Mouse (Mus musculus) intestine, embryonic 14.5 days (tissue): ENCODE measurements around the gene Frmd8. TPM values are rescaled to one million over a fixed set of nuclear protein-coding genes. Genes with fewer than 3 reads are reported as not detected.

ENCODE experiments used
- ATAC-seq: fragments of 200-750 bp; cut with Nextera tagmentation; replicated peaks from 2 replicates; pipeline ENCODE4 v1.8.0; 2017; ENCODE audit warnings: low read depth, moderate number of reproducible peaks, moderate TSS enrichment, moderate library complexity; ENCODE audit not compliant: low FRiP score, low TSS enrichment
- DNase-seq: peaks from one replicate; pipeline ENCODE4 v3.0.0-alpha.2; 2018; ENCODE audit warnings: low spot score
- H3K27ac ChIP-seq: fragments of 300-500 bp; sonication (generic); 2 replicates; pipeline ENCODE4 v1.5.1; 2014; ENCODE audit warnings: low read depth, mild to moderate bottlenecking, control low read depth
- H3K27me3 ChIP-seq: fragments of 300-500 bp; sonication (generic); replicated peaks from 2 replicates; pipeline ENCODE4 v1.6.1; 2014; ENCODE audit warnings: low read length, control low read depth; ENCODE audit not compliant: control insufficient read depth, insufficient read depth
- H3K36me3 ChIP-seq: fragments of 300-500 bp; sonication (generic); 2 replicates; pipeline ENCODE4 v1.6.1; 2014; ENCODE audit warnings: low read length, control low read depth; ENCODE audit not compliant: control insufficient read depth, insufficient read depth
- H3K4me1 ChIP-seq: fragments of 300-500 bp; sonication (generic); replicated peaks from 2 replicates; pipeline ENCODE4 v1.6.1; 2014; ENCODE audit warnings: low read length, control low read depth, mixed read lengths; ENCODE audit not compliant: control insufficient read depth, insufficient read depth
- H3K4me2 ChIP-seq: fragments of 300-500 bp; sonication (generic); 2 replicates; pipeline ENCODE4 v1.6.1; 2014; ENCODE audit warnings: low read length
- H3K4me3 ChIP-seq: fragments of 300-500 bp; sonication (generic); 2 replicates; pipeline ENCODE4 v1.5.1; 2014; ENCODE audit warnings: low read depth, low read length, control low read depth, mixed read lengths
- H3K9ac ChIP-seq: fragments of 300-500 bp; sonication (generic); 2 replicates; pipeline ENCODE4 v1.6.1; 2014; ENCODE audit warnings: mild to moderate bottlenecking, low read length
- H3K9me3 ChIP-seq: fragments of 300-500 bp; sonication (generic); 2 replicates; pipeline ENCODE4 v1.6.1; 2016; ENCODE audit warnings: low read length, control low read depth; ENCODE audit not compliant: control insufficient read depth
- whole genome bisulfite sequencing: fragments of 180-500 bp; shearing (Covaris S2); extraction: QIAGEN DNeasy Blood & Tissue Kit; methylation state at CpG from one replicate; pipeline ENCODE4 v1.1.7; 2014; 5-methylcytosine and 5-hydroxymethylcytosine counted together
- polyA plus RNA-seq: library from polyadenylated mRNA; unstranded; fragments of >200 nt; fragmentation: Nextera tagmentation; extraction: Ambion mirVana; gene quantifications from 2 replicates; pipeline ENCODE4 v1.2.1, GENCODE M21; 2014

Gene Frmd8
- polyA plus RNA-seq, 1 experiment from 2014 or later = 18.9 TPM

GRCm38 (mm10) chr19:5878362-5878722, 3.3 kb upstream of the Frmd8 start:
- Histone ChIP-seq H3K9ac (no peak overlapping the region), H3K4me2 (no peak overlapping the region), H3K4me1 (peaks cover 17% of the 10 kb centered on the region), H3K36me3 (no peaks in the 10 kb centered on the region), H3K4me3 (no peak overlapping the region), H3K27me3 (no peaks in the 10 kb centered on the region), H3K27ac (no peak overlapping the region), H3K9me3 (no peaks in the 10 kb centered on the region)
- DNase-seq = no peak
- WGBS = 64% methylated on average over 7 of the region's 7 CpGs
- ATAC-seq = no peak

GRCm38 (mm10) chr19:5877618-5878361, 2.7 kb upstream of the Frmd8 start, which contains the start of gene Slc25a45:
Gene Slc25a45, plus strand, starts transcription at chr19:5877808.
- Histone ChIP-seq H3K36me3 (no peaks in the 10 kb centered on the region; the same call in 1 of the 2 replicates), H3K27ac (peak within 1 kb of the TSS; percentile 67), H3K4me2 (peak within 1 kb of the TSS; percentile 2; the same call in 1 of the 2 replicates), H3K27me3 (no peaks in the 10 kb centered on the region), H3K4me1 (peaks cover 17% of the 10 kb centered on the region), H3K9me3 (no peaks in the 10 kb centered on the region), H3K9ac (no peak within 1 kb of the TSS), H3K4me3 (no peak within 1 kb of the TSS)
- DNase-seq (peak; percentile 81), ATAC-seq (peak; percentile 67)
- WGBS = 45% methylated on average over 15 of the region's 15 CpGs

DNA sequence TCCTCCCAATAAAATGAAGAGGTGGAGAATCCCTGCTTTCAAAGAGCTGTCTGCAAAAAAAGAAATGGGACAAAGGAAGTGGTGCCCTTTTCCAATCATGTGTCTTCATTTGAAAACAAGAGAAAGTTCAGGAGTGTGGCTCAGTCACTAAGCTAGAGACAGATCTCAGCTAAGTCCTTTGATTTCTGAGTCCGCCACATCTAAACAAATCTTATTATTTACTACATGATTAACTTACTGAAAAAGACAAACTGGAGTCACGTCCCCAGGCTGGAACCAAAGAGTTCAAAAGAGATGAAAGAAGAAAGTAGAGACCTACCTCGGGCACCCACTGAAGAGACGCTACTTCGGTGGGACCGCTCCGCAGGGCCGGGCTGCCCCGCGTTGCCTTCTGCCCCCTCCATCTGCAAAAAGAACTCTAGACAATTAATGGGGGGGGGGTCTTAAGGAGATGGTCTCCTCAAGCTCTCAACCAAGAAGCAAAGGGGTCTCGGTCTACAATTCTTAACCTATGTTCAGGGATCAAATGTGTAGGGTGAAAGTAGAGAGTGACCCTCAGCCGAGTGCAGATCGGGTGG, 594 bp downstream of the Frmd8 start:
- Histone ChIP-seq H3K4me1 (peaks cover 30% of the 10 kb centered on the region), H3K9me3 (no peaks in the 10 kb centered on the region), H3K36me3 (peaks cover 9% of the 10 kb centered on the region), H3K9ac (peak overlapping the region; percentile 72), H3K4me3 (peak overlapping the region; percentile 83), H3K27me3 (no peaks in the 10 kb centered on the region), H3K4me2 (peak overlapping the region; percentile 88), H3K27ac (no peak overlapping the region)
- WGBS = 9% methylated on average over 13 of the region's 13 CpGs
- DNase-seq (no peak), ATAC-seq (no peak)

DNA sequence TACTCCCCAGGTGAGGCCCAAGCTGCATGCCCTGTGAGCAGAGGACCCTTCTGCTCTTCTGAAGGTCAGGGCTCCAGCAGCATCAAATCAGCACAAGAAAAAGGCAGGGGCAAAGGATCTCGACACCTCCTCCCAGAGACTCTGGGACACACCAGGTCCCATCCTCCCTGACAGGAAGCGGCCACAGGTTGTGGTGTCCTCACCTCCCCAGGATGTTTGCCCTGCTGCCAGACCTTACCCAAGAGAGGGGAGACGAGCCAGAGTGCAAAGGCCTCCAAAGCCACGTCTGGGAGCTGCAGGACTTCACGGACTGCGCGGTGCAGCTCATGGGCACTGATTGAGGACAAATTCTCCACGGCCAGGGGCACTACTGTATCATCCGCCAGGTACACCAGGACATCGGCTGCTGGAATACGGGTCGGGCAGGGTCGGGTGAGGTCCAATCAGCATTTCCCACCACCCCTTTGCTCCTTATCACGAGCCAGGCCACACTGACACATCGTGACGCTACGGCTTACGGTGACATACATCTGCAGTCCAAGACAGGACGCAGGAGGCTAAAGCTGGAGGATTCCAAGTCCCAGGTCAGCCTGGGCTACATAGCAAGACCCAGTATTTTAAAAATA, 2.0 kb downstream of the Frmd8 start:
- H3K9me3 ChIP-seq = no peaks in the 10 kb centered on the region
- H3K36me3 ChIP-seq = peaks cover 22% of the 10 kb centered on the region
- WGBS = 85% methylated on average over 19 of the region's 19 CpGs
- no peak for DNase-seq
- no peaks in the 10 kb centered on the region for H3K27me3 ChIP-seq
- ATAC-seq = no peak
- no peak overlapping the region for H3K9ac ChIP-seq
- no peak overlapping the region for H3K4me2 ChIP-seq
- peaks cover 30% of the 10 kb centered on the region for H3K4me1 ChIP-seq
- H3K27ac ChIP-seq = no peak overlapping the region
- H3K4me3 ChIP-seq = no peak overlapping the region

DNA sequence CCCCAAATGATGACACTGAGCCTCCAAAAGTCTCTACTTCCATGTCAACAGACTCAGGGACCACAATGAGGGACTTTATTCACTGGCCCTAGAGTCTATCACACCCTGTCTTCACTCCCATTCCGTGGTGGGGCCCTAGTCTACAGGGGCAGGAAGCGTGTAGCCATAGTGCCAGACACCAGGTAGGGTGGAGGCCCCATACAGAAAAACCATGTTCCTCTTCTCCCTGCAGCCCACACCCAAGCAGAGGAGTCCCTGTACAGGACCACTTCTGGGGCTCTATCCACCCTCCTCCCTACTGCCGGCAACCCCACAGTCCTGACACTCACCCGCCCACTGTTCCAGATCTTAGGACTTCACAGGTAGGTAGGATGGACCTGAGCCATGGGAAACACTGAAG, 2.5 kb downstream of the Frmd8 start:
- Histone ChIP-seq H3K4me2 (no peak overlapping the region), H3K4me1 (peaks cover 30% of the 10 kb centered on the region), H3K4me3 (no peak overlapping the region), H3K9ac (no peak overlapping the region), H3K27ac (no peak overlapping the region), H3K9me3 (no peaks in the 10 kb centered on the region), H3K36me3 (peaks cover 27% of the 10 kb centered on the region), H3K27me3 (no peaks in the 10 kb centered on the region)
- 89% methylated on average over 4 of the region's 4 CpGs for WGBS
- no peak for DNase-seq
- ATAC-seq = no peak

DNA sequence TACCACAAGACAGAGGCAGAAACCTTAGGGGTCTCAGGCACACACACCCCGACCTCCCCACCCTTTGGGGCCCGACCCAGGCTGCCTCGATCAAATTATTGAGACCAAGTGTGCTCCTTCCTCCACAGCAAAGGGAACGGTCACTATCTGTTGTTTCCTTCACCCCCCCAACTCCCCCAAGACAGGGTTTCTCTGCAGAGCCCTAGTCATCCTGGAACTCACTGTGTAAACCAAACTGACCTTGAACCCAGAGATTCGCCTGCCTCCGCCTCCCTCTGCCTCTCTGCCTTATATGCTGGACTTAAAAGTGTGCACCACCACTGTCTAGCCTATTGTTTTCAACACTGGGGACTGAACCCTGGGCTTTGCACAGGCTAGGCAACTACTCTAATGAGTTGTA, 3.4 kb downstream of the Frmd8 start:
- Histone ChIP-seq H3K27ac (peak overlapping the region; percentile 67), H3K4me3 (no peak overlapping the region), H3K4me1 (peaks cover 30% of the 10 kb centered on the region), H3K27me3 (no peaks in the 10 kb centered on the region), H3K36me3 (peaks cover 29% of the 10 kb centered on the region), H3K9me3 (no peaks in the 10 kb centered on the region), H3K9ac (0 out of 2 replicates have a peak overlapping the region, but pooled peaks have one; percentile 13), H3K4me2 (peak overlapping the region; percentile 40)
- DNase-seq (no peak), ATAC-seq (no peak)
- 28% methylated on average over 6 of the region's 6 CpGs for WGBS

- no peak overlapping the region for H3K4me3 ChIP-seq
- H3K9me3 ChIP-seq = no peaks in the 10 kb centered on the region
- WGBS = 4% methylated on average over 7 of the region's 7 CpGs
- peaks cover 30% of the 10 kb centered on the region for H3K4me1 ChIP-seq
- H3K36me3 ChIP-seq = peaks cover 30% of the 10 kb centered on the region
- peak overlapping the region; percentile 40 for H3K4me2 ChIP-seq
- peak; percentile 64 for DNase-seq
- H3K27ac ChIP-seq = peak overlapping the region; percentile 67
- peak overlapping the region; percentile 35 for H3K9ac ChIP-seq
- ATAC-seq = peak; percentile 61
- no peaks in the 10 kb centered on the region for H3K27me3 ChIP-seq
These were observed 3.8 kb downstream of the Frmd8 start for GRCm38 (mm10) chr19:5871273-5871672.

DNA sequence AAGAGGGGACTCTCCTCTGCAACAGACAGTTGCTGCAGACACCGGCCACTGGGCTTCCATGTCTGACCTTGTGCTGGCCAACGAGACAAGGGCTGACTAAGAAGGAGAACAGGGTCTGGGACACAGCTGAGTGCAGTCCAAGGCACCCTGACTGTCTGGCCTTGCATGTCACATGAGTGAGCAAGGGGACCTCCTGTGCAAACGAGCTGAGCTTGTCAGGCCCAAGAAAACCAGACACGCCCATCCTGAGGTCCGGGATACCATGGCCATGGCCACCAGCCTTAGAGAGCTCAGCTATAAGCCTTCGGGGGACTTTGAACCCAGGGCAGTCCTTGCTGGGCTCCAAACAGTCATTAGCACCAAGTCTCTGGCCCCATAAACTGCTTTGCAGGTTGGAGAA, 7.0 kb downstream of the Frmd8 start:
- DNase-seq (no peak), ATAC-seq (no peak)
- Histone ChIP-seq H3K9me3 (no peaks in the 10 kb centered on the region), H3K4me3 (no peak overlapping the region), H3K36me3 (peaks cover 60% of the 10 kb centered on the region), H3K27me3 (no peaks in the 10 kb centered on the region), H3K9ac (no peak overlapping the region), H3K4me1 (peaks cover 13% of the 10 kb centered on the region), H3K4me2 (no peak overlapping the region), H3K27ac (no peak overlapping the region)
- WGBS = 87% methylated on average over 6 of the region's 6 CpGs
